Mouse (Mus musculus) urinary bladder, adult 18-20 months (tissue): Measurements from ENCODE around the gene Klhl15.
"Not testable (repeated sequence)": the region's sequence is repeated elsewhere in the genome, so short reads cannot be mapped to it uniquely, and the experiment has no call there.

ENCODE experiments used
- DNase-seq, 2 experiments: peaks; one replicate each; pipeline ENCODE4 v3.0.0; 2022; ENCODE audit warnings: low spot score in 2 of 2, mixed read lengths in 2 of 2

The Klhl15 gene

GRCm38 (mm10) chrX:94234532-94235189, at the start of gene Klhl15:
Gene Klhl15, plus strand, starts transcription at chrX:94234599.
- peak; percentile 60 to 79 for DNase-seq

- DNase-seq, result no peak
Measured at GRCm38 (mm10) chrX:94185156-94185555, 49.2 kb upstream of the Klhl15 start.

GRCm38 (mm10) chrX:94193901-94194300, 40.5 kb upstream of the Klhl15 start:
- DNase-seq, result not testable (repeated sequence)

GRCm38 (mm10) chrX:94197789-94198188, 36.6 kb upstream of the Klhl15 start:
- DNase-seq, result peak in 1 of 2 experiments; percentile 13

GRCm38 (mm10) chrX:94212264-94212596, 22.2 kb upstream of the Klhl15 start:
- DNase-seq, result peak in 1 of 2 experiments; percentile 46

- peak; percentile 63 to 81 for DNase-seq
Measured at GRCm38 (mm10) chrX:94212597-94213321, 21.6 kb upstream of the Klhl15 start, which contains the start of gene Eif2s3x. Gene Eif2s3x, minus strand, starts transcription at chrX:94212862.

GRCm38 (mm10) chrX:94213384-94213783, 21.0 kb upstream of the Klhl15 start:
- DNase-seq, result no peak

- no peak for DNase-seq
Measured at GRCm38 (mm10) chrX:94233432-94233831, 967 bp upstream of the Klhl15 start.

GRCm38 (mm10) chrX:94233936-94234531, 365 bp upstream of the Klhl15 start:
- no peak for DNase-seq

GRCm38 (mm10) chrX:94235190-94235555, 774 bp downstream of the Klhl15 start:
- DNase-seq, result no peak

GRCm38 (mm10) chrX:94235601-94236000, 1.2 kb downstream of the Klhl15 start:
- no peak for DNase-seq

GRCm38 (mm10) chrX:94288923-94289322, 54.5 kb downstream of the Klhl15 start:
- peak in 1 of 2 experiments; percentile 3 for DNase-seq

- no peak for DNase-seq
Measured at GRCm38 (mm10) chrX:94302928-94303327, 68.5 kb downstream of the Klhl15 start.

- no peak for DNase-seq
Measured at GRCm38 (mm10) chrX:94321036-94321902, 86.9 kb downstream of the Klhl15 start.
